Mouse (Mus musculus) MEL (cell line): Measurements from ENCODE around the gene Slc35g2. TPM values are rescaled to one million over a fixed set of nuclear protein-coding genes. Genes with fewer than 3 reads are reported as not detected.

Source experiments
- DNase-seq: peaks from one replicate; pipeline ENCODE4 v3.0.0; 2011; ENCODE audit warnings: low read depth, low spot score
- H3K27ac ChIP-seq: 2 replicates; pipeline ENCODE4 v1.5.1; 2012; ENCODE audit warnings: low read depth, mild to moderate bottlenecking, control low read depth, low read length, moderate library complexity; ENCODE audit not compliant: control insufficient read depth
- H3K27me3 ChIP-seq, 2 experiments: fragments of 150-350 bp in 1 of 2; sonication (generic) in 1 of 2; 2 replicates each; pipeline ENCODE4 v1.6.1; 2012; ENCODE audit warnings: low read length in 2 of 2, mild to moderate bottlenecking in 2 of 2, improper control_type of control experiment in 1 of 2, moderate library complexity in 1 of 2; ENCODE audit not compliant: insufficient read depth in 2 of 2, control insufficient read depth in 1 of 2
- H3K36me3 ChIP-seq, 2 experiments: 2 replicates each; pipeline ENCODE4 v1.6.1; 2012 to 2014; ENCODE audit warnings: low read length in 2 of 2, improper control_type of control experiment in 1 of 2, inconsistent platforms in 1 of 2, mild to moderate bottlenecking in 1 of 2; ENCODE audit not compliant: insufficient read depth in 2 of 2, control insufficient read depth in 1 of 2
- H3K4me1 ChIP-seq, 2 experiments: fragments of 150-350 bp in 1 of 2; sonication (generic) in 1 of 2; 2 replicates each; pipeline ENCODE4 v1.6.1; 2012; ENCODE audit warnings: low read length in 2 of 2, improper control_type of control experiment in 1 of 2, mild to moderate bottlenecking in 1 of 2; ENCODE audit not compliant: insufficient read depth in 2 of 2, control insufficient read depth in 1 of 2
- H3K4me3 ChIP-seq, 2 experiments: fragments of 150-350 bp in 1 of 2; sonication (generic) in 1 of 2; 2 replicates each; pipeline ENCODE4 v1.5.1; 2012; ENCODE audit warnings: low read depth in 2 of 2, low read length in 2 of 2, mild to moderate bottlenecking in 2 of 2, moderate library complexity in 2 of 2, control low read depth in 1 of 2, improper control_type of control experiment in 1 of 2; ENCODE audit not compliant: control insufficient read depth in 1 of 2, insufficient read depth in 1 of 2
- H3K79me2 ChIP-seq: 2 replicates; pipeline ENCODE4 v1.6.1; 2012; ENCODE audit warnings: mild to moderate bottlenecking, low read length, moderate library complexity; ENCODE audit not compliant: control insufficient read depth, poor library complexity, insufficient read depth
- H3K9ac ChIP-seq: 2 replicates; pipeline ENCODE4 v1.6.1; 2012; ENCODE audit warnings: low read depth, mild to moderate bottlenecking, control low read depth, low read length, moderate library complexity; ENCODE audit not compliant: control insufficient read depth, poor library complexity, severe bottlenecking
- H3K9me3 ChIP-seq: fragments of 150-350 bp; sonication (generic); replicated peaks from 2 replicates; pipeline ENCODE4 v1.6.1; 2012; ENCODE audit warnings: mild to moderate bottlenecking, low read length, improper control_type of control experiment, moderate library complexity; ENCODE audit not compliant: insufficient read depth
- BHLHE40 ChIP-seq: IDR thresholded peaks from 2 replicates; pipeline ENCODE4 v1.6.1; 2012; ENCODE audit warnings: low read depth, mild to moderate bottlenecking, inconsistent platforms, low read length, improper control_type of control experiment, borderline replicate concordance
- CTCF ChIP-seq, 3 experiments: IDR thresholded peaks in 2 of 3; conservative IDR thresholded peaks in 1 of 3; 2 replicates each; pipeline ENCODE4 v1.5.1; 2011 to 2012; ENCODE audit warnings: low read length in 3 of 3, low read depth in 2 of 3, mild to moderate bottlenecking in 2 of 3, improper control_type of control experiment in 1 of 3, inconsistent platforms in 1 of 3, mixed read lengths in 1 of 3, moderate library complexity in 1 of 3; ENCODE audit not compliant: control insufficient read depth in 1 of 3, insufficient read depth in 1 of 3, poor library complexity in 1 of 3, severe bottlenecking in 1 of 3
- E2F4 ChIP-seq: IDR thresholded peaks from 2 replicates; pipeline ENCODE4 v1.6.1; 2011; ENCODE audit warnings: low read depth, low read length, improper control_type of control experiment, borderline replicate concordance
- EP300 ChIP-seq, 2 experiments: IDR thresholded peaks; 2 replicates each; pipeline ENCODE4 v1.6.1; 2011; ENCODE audit warnings: improper control_type of control experiment in 2 of 2, low read length in 2 of 2, low read depth in 1 of 2, mild to moderate bottlenecking in 1 of 2
- ETS1 ChIP-seq: IDR thresholded peaks from 2 replicates; pipeline ENCODE4 v1.6.1; 2012; ENCODE audit warnings: low read depth, mild to moderate bottlenecking, inconsistent platforms, low read length, improper control_type of control experiment, moderate library complexity
- GABPA ChIP-seq: IDR thresholded peaks from 2 replicates; pipeline ENCODE4 v1.6.1; 2012; ENCODE audit warnings: low read depth, mild to moderate bottlenecking, inconsistent platforms, low read length, improper control_type of control experiment, moderate library complexity
- GATA1 ChIP-seq: IDR thresholded peaks from 2 replicates; pipeline ENCODE4 v1.6.1; 2011; ENCODE audit warnings: low read depth, low read length, improper control_type of control experiment
- MAX ChIP-seq: IDR thresholded peaks from 2 replicates; pipeline ENCODE4 v1.6.1; 2011; ENCODE audit warnings: low read length, improper control_type of control experiment
- MAZ ChIP-seq: IDR thresholded peaks from 2 replicates; pipeline ENCODE4 v1.6.1; 2012; ENCODE audit warnings: low read depth, mild to moderate bottlenecking, inconsistent platforms, low read length, improper control_type of control experiment
- MXI1 ChIP-seq: IDR thresholded peaks from 2 replicates; pipeline ENCODE4 v1.6.1; 2011; ENCODE audit warnings: mild to moderate bottlenecking, low read depth, low read length, improper control_type of control experiment
- NELFE ChIP-seq: IDR thresholded peaks from 2 replicates; pipeline ENCODE4 v1.6.1; 2011; ENCODE audit warnings: low read depth, low read length, improper control_type of control experiment
- NRF1 ChIP-seq: IDR thresholded peaks from 2 replicates; pipeline ENCODE4 v1.6.1; 2014; ENCODE audit warnings: low read depth, mild to moderate bottlenecking, inconsistent platforms, low read length, improper control_type of control experiment, moderate library complexity; ENCODE audit not compliant: poor library complexity, insufficient read depth, severe bottlenecking
- RAD21 ChIP-seq: IDR thresholded peaks from 2 replicates; pipeline ENCODE4 v1.6.1; 2011; ENCODE audit warnings: mild to moderate bottlenecking, low read depth, low read length, improper control_type of control experiment
- RCOR1 ChIP-seq: IDR thresholded peaks from 2 replicates; pipeline ENCODE4 v1.6.1; 2012; ENCODE audit warnings: low read depth, mild to moderate bottlenecking, inconsistent platforms, low read length, improper control_type of control experiment
- SMC3 ChIP-seq: IDR thresholded peaks from 2 replicates; pipeline ENCODE4 v1.6.1; 2011; ENCODE audit warnings: low read depth, low read length, improper control_type of control experiment
- TAL1 ChIP-seq: IDR thresholded peaks from 2 replicates; pipeline ENCODE4 v1.6.1; 2012; ENCODE audit warnings: mild to moderate bottlenecking, inconsistent platforms, low read length, moderate library complexity, mixed read lengths
- TCF12 ChIP-seq: IDR thresholded peaks from 2 replicates; pipeline ENCODE4 v1.6.1; 2014; ENCODE audit warnings: low read depth, mild to moderate bottlenecking, inconsistent platforms, low read length, improper control_type of control experiment, moderate library complexity
- ZC3H11A ChIP-seq: IDR thresholded peaks from 2 replicates; pipeline ENCODE4 v1.6.1; 2012; ENCODE audit warnings: low read depth, mild to moderate bottlenecking, inconsistent platforms, low read length, improper control_type of control experiment
- ZNF384 ChIP-seq: IDR thresholded peaks from 2 replicates; pipeline ENCODE4 v1.6.1; 2012; ENCODE audit warnings: low read depth, mild to moderate bottlenecking, inconsistent platforms, low read length, improper control_type of control experiment
- polyA plus RNA-seq, 2 experiments: library from polyadenylated mRNA; stranded (reverse) in 1 of 2; unstranded in 1 of 2; fragments of >175 nt in 1 of 2; fragments of >200 nt in 1 of 2; gene quantifications; 2 replicates each; pipeline versions ENCODE4 v1.2.1 to v1.2.4; 2012; ENCODE audit warnings: low replicate concordance in 2 of 2, low read depth in 1 of 2; ENCODE audit not compliant: insufficient read length in 2 of 2, insufficient read depth in 1 of 2, missing spikeins in 1 of 2
- total RNA-seq: library from RNA; depleted of rRNA; stranded (reverse); fragments of 300-350 nt; gene quantifications from 2 replicates; pipeline ENCODE4 v1.2.3, GENCODE M21; 2012

Gene Slc35g2
- total and polyA plus RNA-seq, 3 experiments = 0.49 TPM; not detected in 2

DNA sequence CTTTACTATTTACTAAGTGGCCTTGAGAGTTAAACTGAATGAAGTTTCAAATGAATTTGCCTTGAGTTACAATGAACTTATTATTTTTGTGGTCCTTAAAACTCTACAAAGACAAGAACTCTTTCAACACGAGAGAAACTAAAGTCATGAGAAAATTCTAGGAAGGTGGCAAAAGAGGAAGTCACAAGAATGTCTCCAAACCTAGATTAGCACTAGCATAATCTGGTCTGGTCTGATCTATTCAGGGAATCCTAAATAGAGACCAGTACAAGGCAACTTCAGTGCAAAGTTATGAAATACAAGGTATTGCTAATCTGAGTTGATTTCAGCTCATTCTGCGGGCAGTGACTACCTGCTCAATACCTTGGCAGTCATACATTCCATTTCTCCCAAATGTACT, 45.7 kb downstream of the Slc35g2 start:
- H3K4me3 ChIP-seq = no peak overlapping the region
- no peak overlapping the region for H3K27ac ChIP-seq
- no peak overlapping the region for H3K9ac ChIP-seq
- H3K9me3 ChIP-seq = no peaks in the 10 kb centered on the region
- TF ChIP-seq E2F4 (no peak), ETS1 (peak; percentile 40; the same call in 1 of the 2 replicates), RCOR1 (peak; percentile 81), MAX (no peak), ZNF384 (no peak), GATA1 (peak; percentile 66), TAL1 (0 out of 2 replicates have a peak, but pooled peaks have one; percentile 13), TCF12 (peak; percentile 28; the same call in 1 of the 2 replicates), EP300 (IDR thresholded peaks at IDR 0.05; ENCODE audit: low read depth in 1 of 2, low read length in 2 of 2) (peak; percentile 56 to 81; a peak in 3 of 4 replicates), NRF1 (no peak)
- peaks cover 48% of the 10 kb centered on the region for H3K79me2 ChIP-seq
- H3K4me1 ChIP-seq = peaks cover 18 to 25% of the 10 kb centered on the region in 2 experiments
- DNase-seq = peak; percentile 68
- H3K27me3 ChIP-seq = no peaks in the 10 kb centered on the region
- peaks cover 0 to 49% of the 10 kb centered on the region in 2 experiments; a peak in 2 of 4 replicates for H3K36me3 ChIP-seq

DNA sequence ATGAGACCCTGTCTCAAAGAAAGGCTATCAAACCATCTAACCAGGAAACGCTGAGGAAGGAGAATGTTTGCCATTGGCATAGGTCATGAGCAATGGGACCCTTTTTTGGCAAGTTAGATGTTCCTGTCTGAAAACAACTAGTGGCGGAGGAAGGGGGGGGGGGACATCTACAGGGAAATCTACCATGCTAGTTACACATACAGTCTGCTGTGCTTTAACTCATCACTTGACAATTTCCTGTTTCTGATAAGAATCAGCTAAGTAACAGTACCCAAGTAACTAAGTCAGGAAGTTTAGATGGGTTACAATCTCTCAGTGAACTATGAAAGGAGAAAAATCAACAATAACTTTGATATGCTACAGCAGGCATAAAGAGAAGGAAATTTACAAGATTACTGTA, 48.9 kb downstream of the Slc35g2 start:
- H3K27me3 ChIP-seq = no peaks in the 10 kb centered on the region
- H3K9me3 ChIP-seq = no peaks in the 10 kb centered on the region
- no peak overlapping the region for H3K27ac ChIP-seq
- H3K4me3 ChIP-seq = no peak overlapping the region
- H3K79me2 ChIP-seq = peaks cover 31% of the 10 kb centered on the region
- peaks cover 18 to 25% of the 10 kb centered on the region in 2 experiments for H3K4me1 ChIP-seq
- TF ChIP-seq EP300 (IDR thresholded peaks at IDR 0.05; ENCODE audit: low read depth in 1 of 2, low read length in 2 of 2) (peak in 1 of 2 experiments; percentile 24; a peak in 1 of 4 replicates), MAZ (no peak)
- DNase-seq = no peak
- no peak overlapping the region for H3K9ac ChIP-seq
- peaks cover 0 to 48% of the 10 kb centered on the region in 2 experiments; a peak in 2 of 4 replicates for H3K36me3 ChIP-seq

DNA sequence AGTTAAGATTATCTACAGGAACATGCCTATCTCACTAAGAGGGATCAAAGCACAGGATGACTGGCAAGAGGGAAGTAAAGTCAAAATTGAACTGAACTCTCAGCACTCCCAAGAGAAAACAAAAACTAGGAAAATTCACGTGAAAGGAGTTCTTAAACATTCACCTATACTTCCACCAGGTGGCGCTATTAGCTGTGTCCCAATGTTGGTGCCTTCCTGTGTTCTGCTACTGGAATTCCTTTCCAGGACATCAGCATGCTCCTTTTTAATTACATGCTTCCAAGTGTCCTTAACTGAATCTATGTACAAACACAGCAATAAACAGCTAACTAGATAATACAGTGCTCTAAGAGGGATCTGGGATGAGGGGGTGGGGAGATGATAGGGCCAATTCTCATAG, 50.3 kb downstream of the Slc35g2 start:
- TF ChIP-seq EP300 (IDR thresholded peaks at IDR 0.05; ENCODE audit: low read depth in 1 of 2, low read length in 2 of 2) = peak; percentile 10 to 40; a peak in 1 of 4 replicates
- peak; percentile 58 for TF ChIP-seq RAD21
- TF ChIP-seq TAL1 = no peak
- peak; percentile 65 for TF ChIP-seq SMC3
- peak; percentile 35; the same call in 1 of the 2 replicates for TF ChIP-seq ZC3H11A
- peak; percentile 20; the same call in 1 of the 2 replicates for TF ChIP-seq GATA1
- TF ChIP-seq NELFE = no peak
- peak; percentile 54 to 80 (median 77) for TF ChIP-seq CTCF (IDR thresholded peaks at IDR 0.05 in 2 of 3, conservative IDR thresholded peaks at IDR 0.05 in 1 of 3; ENCODE audit: control insufficient read depth in 1 of 3, insufficient read depth in 1 of 3, low read depth in 2 of 3, low read length in 3 of 3, poor library complexity in 1 of 3, severe bottlenecking in 1 of 3)
- no peak for TF ChIP-seq GABPA
- TF ChIP-seq RCOR1 = no peak
- no peak for TF ChIP-seq NRF1
- TF ChIP-seq MXI1 = no peak
- TF ChIP-seq BHLHE40 = peak; percentile 47; the same call in 1 of the 2 replicates
- H3K27me3 ChIP-seq = no peaks in the 10 kb centered on the region
- peaks cover 18% of the 10 kb centered on the region in 2 experiments for H3K4me1 ChIP-seq
- no peak overlapping the region for H3K4me3 ChIP-seq
- DNase-seq = peak; percentile 60
- H3K27ac ChIP-seq = no peak overlapping the region
- no peak overlapping the region for H3K9ac ChIP-seq
- H3K9me3 ChIP-seq = no peaks in the 10 kb centered on the region
- H3K79me2 ChIP-seq = peaks cover 26% of the 10 kb centered on the region
- H3K36me3 ChIP-seq = peaks cover 0 to 40% of the 10 kb centered on the region in 2 experiments; a peak in 2 of 4 replicates
